Mouse (Mus musculus): ENCODE data around the gene Zbed5.

Gene Zbed5

GRCm38 (mm10) chr5:129952143-129952542, 56.6 kb downstream of the Zbed5 start:
- DNase-seq (ENCODE audit: low read depth, low spot score): no peak
